Mouse (Mus musculus) ES-Bruce4 (cell line): ENCODE data around the gene Amhr2. TPM values are rescaled to one million over a fixed set of nuclear protein-coding genes. Genes with fewer than 3 reads are reported as not detected.
A peak's percentile ranks its signal among the peaks of the same experiment; 100 is the strongest.

Experiments used
- H3K27ac ChIP-seq: 2 replicates; pipeline ENCODE4 v1.5.1; 2012; ENCODE audit warnings: low read length, inconsistent platforms; ENCODE audit not compliant: insufficient read depth
- H3K27me3 ChIP-seq: 2 replicates; pipeline ENCODE4 v1.6.1; 2012; ENCODE audit warnings: mild to moderate bottlenecking, low read length, inconsistent platforms; ENCODE audit not compliant: control insufficient read depth, poor library complexity, insufficient read depth, severe bottlenecking
- H3K36me3 ChIP-seq: 2 replicates; pipeline ENCODE4 v1.6.1; 2012; ENCODE audit warnings: inconsistent platforms, mild to moderate bottlenecking, low read length, moderate library complexity; ENCODE audit not compliant: control insufficient read depth, poor library complexity, insufficient read depth, severe bottlenecking
- H3K4me1 ChIP-seq: one replicate; pipeline ENCODE4 v1.8.1; 2011; ENCODE audit warnings: low read length; ENCODE audit not compliant: control insufficient read depth, insufficient read depth
- H3K4me3 ChIP-seq: 2 replicates; pipeline ENCODE4 v1.5.1; 2011; ENCODE audit warnings: low read depth, mild to moderate bottlenecking, low read length
- H3K9ac ChIP-seq: 2 replicates; pipeline ENCODE4 v1.6.1; 2012; ENCODE audit warnings: low read depth, mild to moderate bottlenecking, inconsistent platforms; ENCODE audit not compliant: poor library complexity, severe bottlenecking
- H3K9me3 ChIP-seq: replicated peaks from 2 replicates; pipeline ENCODE4 v1.6.1; 2012; ENCODE audit warnings: mild to moderate bottlenecking, low read length, inconsistent platforms; ENCODE audit not compliant: control insufficient read depth, poor library complexity, insufficient read depth, severe bottlenecking
- CTCF ChIP-seq: IDR thresholded peaks from one replicate; pipeline ENCODE4 v1.8.1; 2011; ENCODE audit warnings: low read depth, low read length
- EP300 ChIP-seq: IDR thresholded peaks from 2 replicates; pipeline ENCODE4 v1.6.1; 2011; ENCODE audit warnings: low read depth, low read length; ENCODE audit not compliant: insufficient read depth
- POLR2A ChIP-seq: IDR thresholded peaks from one replicate; pipeline ENCODE4 v1.8.1; 2011; ENCODE audit warnings: low read length; ENCODE audit not compliant: insufficient read depth
- polyA plus RNA-seq: library from polyadenylated mRNA; stranded (reverse); fragments of >200 nt; gene quantifications from 2 replicates; pipeline ENCODE4 v1.2.4, GENCODE M21; 2011; ENCODE audit warnings: low read depth; ENCODE audit not compliant: missing spikeins, insufficient read depth, insufficient read length

The Amhr2 gene
- polyA plus RNA-seq, 1 experiment, result 2.8 TPM

DNA sequence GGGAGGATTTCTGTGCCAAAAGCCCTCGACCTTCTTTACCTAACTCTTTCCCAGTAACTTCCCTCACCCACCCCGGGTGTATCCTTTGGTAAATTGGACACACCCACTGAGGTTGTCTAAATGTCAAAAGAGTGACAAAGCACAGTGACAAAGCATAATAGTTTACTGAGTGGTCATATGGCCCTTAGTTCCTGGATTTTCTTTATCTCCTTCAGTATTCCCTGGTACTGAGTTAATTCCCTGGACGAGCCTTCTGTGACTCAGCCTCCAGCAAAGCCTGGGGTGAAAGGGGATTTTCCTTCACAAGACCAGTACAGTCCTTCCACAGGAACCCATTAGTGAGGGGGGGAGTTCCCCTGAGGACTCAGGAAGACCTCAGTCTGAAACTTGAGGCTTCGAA is 15.8 kb downstream of the Amhr2 start:
- Histone ChIP-seq H3K27ac (peak overlapping the region; percentile 78), H3K36me3 (peaks cover 7% of the 10 kb centered on the region), H3K27me3 (no peaks in the 10 kb centered on the region), H3K9ac (peak overlapping the region; percentile 81), H3K4me3 (peak overlapping the region; percentile 58; the same call in 1 of the 2 replicates), H3K4me1 (peaks cover 4% of the 10 kb centered on the region), H3K9me3 (no peaks in the 10 kb centered on the region)
- TF ChIP-seq EP300 (no peak), POLR2A (no peak), CTCF (no peak)

DNA sequence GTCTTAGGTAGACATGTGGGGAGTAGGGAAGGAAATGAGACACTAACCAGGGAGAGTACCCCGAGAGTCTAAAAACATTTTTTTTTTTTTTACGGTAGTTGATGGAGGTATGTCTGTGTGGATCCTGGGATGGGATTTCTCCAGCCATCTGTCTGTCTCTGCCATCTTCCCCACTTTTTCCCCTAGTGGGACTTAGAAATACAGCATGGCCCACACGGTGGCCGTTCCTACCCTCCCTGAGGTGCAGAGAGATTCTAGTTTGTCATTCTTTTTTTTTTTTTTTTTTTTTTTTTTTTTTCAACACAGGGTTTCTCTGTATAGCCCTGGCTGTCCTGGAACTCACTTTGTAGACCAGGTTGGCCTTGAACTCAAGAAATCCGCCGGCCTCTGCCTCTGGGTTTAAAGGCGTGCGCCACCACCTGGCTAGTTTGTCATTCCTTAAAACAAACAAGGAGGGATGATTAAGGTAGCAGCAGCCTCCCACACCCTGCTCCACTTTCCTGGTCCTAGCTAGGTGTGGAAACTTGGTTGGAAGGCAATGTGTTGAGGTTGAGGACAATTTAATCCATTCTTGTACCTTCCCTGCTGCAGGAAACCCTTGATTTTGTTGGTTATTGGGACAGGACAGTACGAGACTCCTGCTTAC is 16.4 kb downstream of the Amhr2 start:
- Histone ChIP-seq H3K36me3 (peaks cover 7% of the 10 kb centered on the region), H3K9ac (peak overlapping the region; percentile 81; the same call in 1 of the 2 replicates), H3K4me3 (0 out of 2 replicates have a peak overlapping the region, but pooled peaks have one; percentile 36), H3K4me1 (peaks cover 4% of the 10 kb centered on the region), H3K27me3 (no peaks in the 10 kb centered on the region), H3K9me3 (no peaks in the 10 kb centered on the region), H3K27ac (peak overlapping the region; percentile 78)
- TF ChIP-seq POLR2A, result no peak
- peak; percentile 39 for TF ChIP-seq CTCF

DNA sequence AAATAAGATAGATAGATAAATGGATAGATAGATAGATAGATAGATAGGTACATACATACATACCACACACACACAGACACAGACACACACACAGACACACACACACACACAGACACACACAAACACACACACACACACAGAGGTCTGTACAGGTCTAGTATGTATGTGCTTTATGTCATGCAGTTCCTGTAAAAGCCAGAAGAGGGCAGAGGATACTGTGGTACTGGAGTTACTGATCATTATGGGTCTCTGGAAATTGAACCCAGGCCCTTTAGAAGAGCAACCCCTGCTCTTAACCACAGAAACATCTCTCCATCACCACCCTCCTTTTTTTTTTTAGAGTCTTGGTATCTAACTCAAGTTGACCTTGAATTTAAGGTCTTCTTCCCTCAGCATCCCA is 18.5 kb downstream of the Amhr2 start:
- TF ChIP-seq POLR2A (no peak), CTCF (no peak), EP300 (no peak)
- peaks cover 4% of the 10 kb centered on the region for H3K4me1 ChIP-seq
- H3K36me3 ChIP-seq, result peaks cover 12% of the 10 kb centered on the region
- no peak overlapping the region for H3K4me3 ChIP-seq
- H3K27ac ChIP-seq, result no peak overlapping the region
- H3K9me3 ChIP-seq, result peaks cover 5% of the 10 kb centered on the region
- H3K27me3 ChIP-seq, result no peaks in the 10 kb centered on the region
- H3K9ac ChIP-seq, result no peak overlapping the region

DNA sequence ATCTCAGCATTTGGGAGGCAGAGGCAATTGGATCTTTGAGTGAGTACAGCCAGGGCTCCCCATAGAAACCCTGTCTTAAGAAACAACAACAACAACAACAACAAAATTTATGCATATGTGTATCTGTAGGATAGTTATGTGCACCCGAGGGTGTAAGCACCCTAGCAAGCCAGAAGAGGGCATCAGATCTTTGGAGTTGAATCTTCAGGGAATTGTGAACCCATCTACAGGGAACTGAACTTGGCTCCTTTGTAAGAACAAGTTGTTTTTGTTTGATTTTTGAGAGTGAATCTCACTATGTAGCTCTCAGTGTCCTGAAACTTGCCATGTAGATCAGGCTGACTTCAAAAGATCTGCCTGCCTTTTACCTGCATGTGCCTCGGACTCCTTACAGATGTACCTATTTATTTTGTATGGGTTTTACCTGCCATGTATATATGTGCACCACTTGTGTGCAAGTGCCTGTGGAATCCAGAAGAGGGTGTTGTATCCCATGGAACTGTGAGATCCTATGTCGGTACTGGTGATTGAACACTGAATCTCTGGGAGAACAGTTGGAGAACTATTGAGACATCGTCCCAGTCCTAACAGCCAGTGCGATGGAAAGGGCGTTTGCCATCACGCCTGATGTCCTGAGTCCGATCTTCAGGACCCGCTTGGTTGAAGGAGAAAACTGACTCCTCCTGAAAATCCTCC is 23.7 kb downstream of the Amhr2 start:
- Histone ChIP-seq H3K36me3 (peaks cover 18% of the 10 kb centered on the region), H3K9me3 (peaks cover 7% of the 10 kb centered on the region), H3K9ac (no peak overlapping the region), H3K4me3 (no peak overlapping the region), H3K4me1 (no peaks in the 10 kb centered on the region), H3K27me3 (no peaks in the 10 kb centered on the region), H3K27ac (no peak overlapping the region)
- TF ChIP-seq EP300 (no peak), CTCF (no peak), POLR2A (no peak)

DNA sequence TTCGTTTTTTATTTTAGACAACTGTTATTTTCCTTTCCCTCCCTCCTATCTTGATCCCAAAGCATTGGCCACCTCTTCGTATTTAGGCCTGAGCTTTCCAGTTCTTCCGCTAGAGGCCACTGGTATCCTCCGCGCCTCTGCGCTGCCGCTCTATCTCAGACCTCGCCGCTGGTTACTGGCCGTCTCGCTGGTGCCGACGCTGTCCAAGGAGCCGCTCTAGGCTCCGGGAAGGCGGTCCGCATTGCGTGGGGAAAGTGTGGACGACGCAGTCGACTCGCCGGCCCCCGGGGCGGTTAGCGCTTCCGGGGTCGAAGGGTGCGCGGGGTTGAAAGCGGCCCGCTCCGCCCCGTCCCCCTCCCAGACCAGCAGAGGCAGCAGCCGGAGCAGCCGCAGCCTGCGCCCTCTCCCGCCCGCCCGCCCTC is 25.0 kb downstream of the Amhr2 start, which contains the start of gene Pcbp2:
Gene Pcbp2 (plus strand): TSS at position 357 of the 422 bp plus-strand sequence.
- H3K4me1 ChIP-seq, result no peaks in the 10 kb centered on the region
- H3K9me3 ChIP-seq, result peaks cover 7% of the 10 kb centered on the region
- H3K27me3 ChIP-seq, result no peaks in the 10 kb centered on the region
- H3K4me3 ChIP-seq, result peak within 1 kb of the TSS; percentile 90
- H3K27ac ChIP-seq, result peak within 1 kb of the TSS; percentile 62
- H3K36me3 ChIP-seq, result peaks cover 32% of the 10 kb centered on the region
- TF ChIP-seq CTCF, result peak; percentile 73
- 0 out of 2 replicates have a peak, but pooled peaks have one; percentile 38 for TF ChIP-seq EP300
- TF ChIP-seq POLR2A, result peak; percentile 22
- peak within 1 kb of the TSS; percentile 96 for H3K9ac ChIP-seq

DNA sequence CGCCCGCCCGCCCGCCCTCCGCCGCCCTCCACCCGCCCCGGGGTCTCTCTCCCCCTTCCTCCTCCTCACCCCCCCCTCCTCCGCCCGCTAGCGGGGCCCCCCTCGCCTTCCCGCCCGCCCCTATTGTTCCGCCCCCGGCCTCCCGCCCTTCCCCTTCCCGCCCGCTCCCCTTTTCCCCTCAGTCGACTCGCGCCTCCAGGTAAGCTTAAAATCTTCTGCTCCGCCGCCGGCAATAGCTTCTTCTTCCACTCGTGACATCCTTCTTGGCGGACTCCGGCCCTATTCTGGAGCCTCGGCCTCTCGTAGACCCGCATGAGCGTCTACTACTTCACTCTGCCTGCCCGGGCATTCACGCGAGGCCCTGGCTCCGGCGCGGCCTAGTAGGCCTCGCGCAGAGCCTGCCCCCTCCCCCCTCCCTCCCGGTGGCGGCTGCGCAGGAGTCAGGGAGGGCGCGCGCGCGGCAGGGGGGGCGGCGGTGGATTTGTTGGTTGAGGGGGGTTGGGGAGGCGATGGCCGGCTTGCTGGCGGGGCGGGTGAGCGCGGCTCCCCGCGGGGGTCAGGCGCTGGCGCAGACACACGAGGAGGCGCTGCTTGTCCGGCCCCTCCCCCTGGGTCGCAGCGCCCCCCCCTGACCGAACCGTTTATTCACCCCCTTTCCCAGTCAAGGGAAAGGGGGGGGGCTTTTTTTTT is 25.6 kb downstream of the Amhr2 start:
- H3K27me3 ChIP-seq, result no peaks in the 10 kb centered on the region
- H3K9me3 ChIP-seq, result peaks cover 7% of the 10 kb centered on the region
- H3K9ac ChIP-seq, result peak overlapping the region; percentile 96
- no peaks in the 10 kb centered on the region for H3K4me1 ChIP-seq
- TF ChIP-seq POLR2A (no peak), CTCF (peak; percentile 32)
- H3K27ac ChIP-seq, result peak overlapping the region; percentile 62
- H3K4me3 ChIP-seq, result peak overlapping the region; percentile 90
- H3K36me3 ChIP-seq, result peaks cover 37% of the 10 kb centered on the region
